Mouse (Mus musculus): ENCODE results near the gene Tpte. TPM values are rescaled to one million over a fixed set of nuclear protein-coding genes. Genes with fewer than 3 reads are reported as not detected.

Tpte gene
- not detected in 2 replicates for polyA plus RNA-seq (2012; ENCODE audit: insufficient read depth, insufficient read length, missing spikeins)

- H3K4me3 ChIP-seq (ENCODE audit: insufficient read depth, low read length) = no peak within 1 kb of the TSS
- no peak for TF ChIP-seq CTCF (IDR thresholded peaks at IDR 0.05; ENCODE audit: low read depth, low read length)
- no peak for TF ChIP-seq POLR2A (IDR thresholded peaks at IDR 0.05; ENCODE audit: borderline replicate concordance, low read depth, low read length)
- no peak within 1 kb of the TSS for H3K27ac ChIP-seq (ENCODE audit: insufficient read depth, low read depth, low read length)
- no peaks in the 10 kb centered on the region for H3K4me1 ChIP-seq (ENCODE audit: control insufficient read depth, insufficient read depth, low read length)
Measured at GRCm38 (mm10) chr8:22282999-22283491, at the start of gene Tpte. Gene Tpte (plus strand): TSS chr8:22283441.

GRCm38 (mm10) chr8:22242986-22243385 is 40.3 kb upstream of the Tpte start:
- no peak overlapping the region for H3K4me3 ChIP-seq (ENCODE audit: insufficient read depth, low read length)
- TF ChIP-seq POLR2A (IDR thresholded peaks at IDR 0.05; ENCODE audit: borderline replicate concordance, low read depth, low read length) (no peak), CTCF (IDR thresholded peaks at IDR 0.05; ENCODE audit: low read depth, low read length) (no peak)
- H3K4me1 ChIP-seq (ENCODE audit: control insufficient read depth, insufficient read depth, low read length) = no peaks in the 10 kb centered on the region
- H3K27ac ChIP-seq (ENCODE audit: insufficient read depth, low read depth, low read length) = no peak overlapping the region

- H3K4me1 ChIP-seq (ENCODE audit: control insufficient read depth, insufficient read depth, low read length) = no peaks in the 10 kb centered on the region
- H3K4me3 ChIP-seq (ENCODE audit: insufficient read depth, low read length) = no peak overlapping the region
- no peak for TF ChIP-seq CTCF (IDR thresholded peaks at IDR 0.05; ENCODE audit: low read depth, low read length)
- TF ChIP-seq POLR2A (IDR thresholded peaks at IDR 0.05; ENCODE audit: borderline replicate concordance, low read depth, low read length) = no peak
- no peak overlapping the region for H3K27ac ChIP-seq (ENCODE audit: insufficient read depth, low read depth, low read length)
Measured at GRCm38 (mm10) chr8:22245663-22246062, 37.6 kb upstream of the Tpte start.

- no peak for TF ChIP-seq POLR2A (IDR thresholded peaks at IDR 0.05; ENCODE audit: borderline replicate concordance, low read depth, low read length)
- TF ChIP-seq CTCF (IDR thresholded peaks at IDR 0.05; ENCODE audit: low read depth, low read length) = no peak
- H3K27ac ChIP-seq (ENCODE audit: insufficient read depth, low read depth, low read length) = no peak overlapping the region
- H3K4me3 ChIP-seq (ENCODE audit: insufficient read depth, low read length) = no peak overlapping the region
- H3K4me1 ChIP-seq (ENCODE audit: control insufficient read depth, insufficient read depth, low read length) = no peaks in the 10 kb centered on the region
Measured at GRCm38 (mm10) chr8:22247956-22248355, 35.3 kb upstream of the Tpte start.

GRCm38 (mm10) chr8:22249080-22249479 is 34.2 kb upstream of the Tpte start:
- TF ChIP-seq CTCF (IDR thresholded peaks at IDR 0.05; ENCODE audit: low read depth, low read length) (no peak), POLR2A (IDR thresholded peaks at IDR 0.05; ENCODE audit: borderline replicate concordance, low read depth, low read length) (no peak)
- Histone ChIP-seq H3K27ac (ENCODE audit: insufficient read depth, low read depth, low read length) (no peak overlapping the region), H3K4me3 (ENCODE audit: insufficient read depth, low read length) (no peak overlapping the region), H3K4me1 (ENCODE audit: control insufficient read depth, insufficient read depth, low read length) (no peaks in the 10 kb centered on the region)

GRCm38 (mm10) chr8:22258946-22259450 is 24.2 kb upstream of the Tpte start:
- Histone ChIP-seq H3K4me3 (ENCODE audit: insufficient read depth, low read length) (no peak overlapping the region), H3K27ac (ENCODE audit: insufficient read depth, low read depth, low read length) (no peak overlapping the region), H3K4me1 (ENCODE audit: control insufficient read depth, insufficient read depth, low read length) (peaks cover 2% of the 10 kb centered on the region; the same call in 1 of the 2 replicates)
- TF ChIP-seq POLR2A (IDR thresholded peaks at IDR 0.05; ENCODE audit: borderline replicate concordance, low read depth, low read length) = no peak
- TF ChIP-seq CTCF (IDR thresholded peaks at IDR 0.05; ENCODE audit: low read depth, low read length) = no peak

- Histone ChIP-seq H3K4me1 (ENCODE audit: control insufficient read depth, insufficient read depth, low read length) (peaks cover 2% of the 10 kb centered on the region; the same call in 1 of the 2 replicates), H3K27ac (ENCODE audit: insufficient read depth, low read depth, low read length) (no peak overlapping the region), H3K4me3 (ENCODE audit: insufficient read depth, low read length) (no peak overlapping the region)
- no peak for TF ChIP-seq CTCF (IDR thresholded peaks at IDR 0.05; ENCODE audit: low read depth, low read length)
- TF ChIP-seq POLR2A (IDR thresholded peaks at IDR 0.05; ENCODE audit: borderline replicate concordance, low read depth, low read length) = no peak
Measured at GRCm38 (mm10) chr8:22259531-22259930, 23.7 kb upstream of the Tpte start.

- H3K27ac ChIP-seq (ENCODE audit: insufficient read depth, low read depth, low read length) = no peak overlapping the region
- TF ChIP-seq CTCF (IDR thresholded peaks at IDR 0.05; ENCODE audit: low read depth, low read length) (no peak), POLR2A (IDR thresholded peaks at IDR 0.05; ENCODE audit: borderline replicate concordance, low read depth, low read length) (no peak)
- H3K4me3 ChIP-seq (ENCODE audit: insufficient read depth, low read length) = no peak overlapping the region
- H3K4me1 ChIP-seq (ENCODE audit: control insufficient read depth, insufficient read depth, low read length) = peaks cover 2% of the 10 kb centered on the region; the same call in 1 of the 2 replicates
Measured at GRCm38 (mm10) chr8:22260091-22260722, 23.0 kb upstream of the Tpte start.

- TF ChIP-seq CTCF (IDR thresholded peaks at IDR 0.05; ENCODE audit: low read depth, low read length) = no peak
- TF ChIP-seq POLR2A (IDR thresholded peaks at IDR 0.05; ENCODE audit: borderline replicate concordance, low read depth, low read length) = no peak
- H3K4me3 ChIP-seq (ENCODE audit: insufficient read depth, low read length) = no peak overlapping the region
- peaks cover 2% of the 10 kb centered on the region; the same call in 1 of the 2 replicates for H3K4me1 ChIP-seq (ENCODE audit: control insufficient read depth, insufficient read depth, low read length)
- H3K27ac ChIP-seq (ENCODE audit: insufficient read depth, low read depth, low read length) = no peak overlapping the region
Measured at GRCm38 (mm10) chr8:22262267-22262666, 21.0 kb upstream of the Tpte start.

GRCm38 (mm10) chr8:22264292-22264691 is 18.9 kb upstream of the Tpte start:
- TF ChIP-seq POLR2A (IDR thresholded peaks at IDR 0.05; ENCODE audit: borderline replicate concordance, low read depth, low read length) (no peak), CTCF (IDR thresholded peaks at IDR 0.05; ENCODE audit: low read depth, low read length) (no peak)
- Histone ChIP-seq H3K4me3 (ENCODE audit: insufficient read depth, low read length) (no peak overlapping the region), H3K4me1 (ENCODE audit: control insufficient read depth, insufficient read depth, low read length) (peaks cover 2% of the 10 kb centered on the region; the same call in 1 of the 2 replicates), H3K27ac (ENCODE audit: insufficient read depth, low read depth, low read length) (no peak overlapping the region)

All from bone marrow macrophage, adult 2 months (primary cell).